Mouse (Mus musculus): ENCODE results near the gene Mosmo. TPM values are rescaled to one million over a fixed set of nuclear protein-coding genes. Genes with fewer than 3 reads are reported as not detected.
"Not testable (repeated sequence)": the region's sequence is repeated elsewhere in the genome, so short reads cannot be mapped to it uniquely, and the experiment has no call there.

Mosmo gene
- total and polyA plus RNA-seq, 3 experiments: 10.4 to 19.0 (median 14.0) TPM

DNA sequence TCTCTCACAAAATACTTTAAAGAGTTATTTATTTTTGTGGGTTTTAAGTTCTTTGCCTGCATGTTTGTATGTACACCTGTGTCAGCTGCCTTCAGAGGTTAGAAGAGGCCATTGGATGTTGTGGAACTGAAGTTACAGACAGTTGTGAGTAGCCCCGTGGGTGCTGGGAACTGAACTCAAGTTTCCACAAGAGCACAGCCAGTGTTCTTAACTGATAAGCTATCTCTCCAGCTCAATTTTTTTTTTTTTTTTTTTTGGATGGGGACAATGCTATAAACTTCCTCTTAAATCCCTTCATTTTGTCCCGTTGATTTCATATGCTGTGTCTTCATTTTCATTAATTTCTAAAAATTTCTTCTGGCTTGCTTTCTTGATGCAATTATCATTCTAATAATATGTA lies 35.8 kb downstream of the Mosmo start:
- in situ Hi-C loops (cut with MboI; ENCODE audit: low pct_ligation_motif_present, low pct_unique_long_range_greater_than_20kb, low sequenced_read_pairs): no loop called here
- TF ChIP-seq GABPA (IDR thresholded peaks at IDR 0.05; ENCODE audit: insufficient replicate concordance, low read depth, low read length): no peak
- no peak for TF ChIP-seq JUN (IDR thresholded peaks at IDR 0.05; ENCODE audit: insufficient read depth, low read depth, low read length)
- no peak for TF ChIP-seq HCFC1 (IDR thresholded peaks at IDR 0.05; ENCODE audit: low read depth, low read length)
- no peak for TF ChIP-seq TBP (conservative IDR thresholded peaks at IDR 0.05; ENCODE audit: low read depth, low read length)
- TF ChIP-seq MAFK (IDR thresholded peaks at IDR 0.05; ENCODE audit: insufficient replicate concordance, low read length): no peak
- TF ChIP-seq RCOR1 (conservative IDR thresholded peaks at IDR 0.05; ENCODE audit: low read depth, low read length): no peak
- TF ChIP-seq SMC3 (IDR thresholded peaks at IDR 0.05; ENCODE audit: low read depth, low read length): no peak
- TF ChIP-seq KAT2A (IDR thresholded peaks at IDR 0.05; ENCODE audit: insufficient replicate concordance, low read length): no peak
- TF ChIP-seq TCF12 (IDR thresholded peaks at IDR 0.05; ENCODE audit: low read depth, low read length): no peak
- no peak for TF ChIP-seq BHLHE40 (IDR thresholded peaks at IDR 0.05; ENCODE audit: low read depth, low read length)
- TF ChIP-seq MEF2A (IDR thresholded peaks at IDR 0.05; ENCODE audit: borderline replicate concordance, low read depth, low read length): no peak
- no peak for TF ChIP-seq CHD1 (IDR thresholded peaks at IDR 0.05; ENCODE audit: low read depth, low read length)
- TF ChIP-seq JUND (conservative IDR thresholded peaks at IDR 0.05; ENCODE audit: low read depth, low read length): no peak
- no peak for TF ChIP-seq MAX (IDR thresholded peaks at IDR 0.05; ENCODE audit: low read length)
- no peak for TF ChIP-seq USF2 (conservative IDR thresholded peaks at IDR 0.05; ENCODE audit: low read depth, low read length)
- no peak overlapping the region for H3K9ac ChIP-seq (ENCODE audit: insufficient read depth, low read depth)
- no peaks in the 10 kb centered on the region for H3K27me3 ChIP-seq (replicated peaks)
- H3K4me1 ChIP-seq (ENCODE audit: control insufficient read depth in 1 of 2, insufficient read depth in 2 of 2): peaks cover 3 to 27% of the 10 kb centered on the region in 2 experiments; a peak in 3 of 4 replicates
- H3K4me3 ChIP-seq (replicated peaks in 1 of 3; ENCODE audit: low read depth in 2 of 3, low read length in 2 of 3, poor library complexity in 1 of 3): no peak overlapping the region
- H3K79me2 ChIP-seq (replicated peaks; ENCODE audit: control insufficient read depth, extremely low read depth, insufficient read depth, poor library complexity, severe bottlenecking): peaks cover 18% of the 10 kb centered on the region
- no peak overlapping the region for H3K27ac ChIP-seq (ENCODE audit: insufficient read depth, low read depth)
- DNase-seq (ENCODE audit: extremely low read depth): no peak
- H3K4me2 ChIP-seq (ENCODE audit: insufficient read depth, low read depth, poor library complexity, severe bottlenecking): no peak overlapping the region
- dilution Hi-C loops (cut with MboI; ENCODE audit: extremely low pct_ligation_motif_present, extremely low pct_unique_long_range_greater_than_20kb, low sequenced_read_pairs): no loop called here
- peaks cover 0 to 6% of the 10 kb centered on the region in 2 experiments for H3K36me3 ChIP-seq (replicated peaks in 1 of 2; ENCODE audit: control insufficient read depth in 1 of 2, insufficient read depth in 1 of 2, low read length in 1 of 2)
- H3K9me3 ChIP-seq (replicated peaks; ENCODE audit: low read length): no peaks in the 10 kb centered on the region

DNA sequence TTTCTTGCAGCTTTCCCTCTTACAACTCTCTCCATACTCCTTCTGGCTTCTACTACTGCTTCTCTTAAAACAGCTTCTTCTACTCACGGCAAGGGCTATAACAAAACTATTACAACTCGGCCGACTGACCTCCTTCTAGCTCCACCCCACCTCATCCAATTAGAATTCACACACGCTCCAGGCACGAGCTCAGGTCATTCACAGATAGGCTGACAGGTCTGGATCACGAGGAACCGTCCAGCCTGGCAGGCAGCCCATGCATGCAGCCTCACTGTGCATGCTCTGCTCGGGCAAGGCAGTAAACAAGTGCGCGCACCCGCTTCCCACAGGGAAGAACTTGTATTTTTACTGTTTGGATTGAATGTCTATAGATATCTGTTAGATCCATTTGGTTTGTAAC lies 36.5 kb downstream of the Mosmo start:
- H3K9me3 ChIP-seq (replicated peaks; ENCODE audit: low read length); DNase-seq (ENCODE audit: extremely low read depth); H3K27me3 ChIP-seq (replicated peaks); H3K27ac ChIP-seq (ENCODE audit: insufficient read depth, low read depth); H3K36me3 ChIP-seq (replicated peaks in 1 of 2; ENCODE audit: control insufficient read depth in 1 of 2, insufficient read depth in 1 of 2, low read length in 1 of 2); H3K4me3 ChIP-seq (replicated peaks in 1 of 3; ENCODE audit: low read depth in 2 of 3, low read length in 2 of 3, poor library complexity in 1 of 3); H3K9ac ChIP-seq (ENCODE audit: insufficient read depth, low read depth); H3K4me2 ChIP-seq (ENCODE audit: insufficient read depth, low read depth, poor library complexity, severe bottlenecking); dilution Hi-C loops (cut with MboI; ENCODE audit: extremely low pct_ligation_motif_present, extremely low pct_unique_long_range_greater_than_20kb, low sequenced_read_pairs); in situ Hi-C loops (cut with MboI; ENCODE audit: low pct_ligation_motif_present, low pct_unique_long_range_greater_than_20kb, low sequenced_read_pairs): not testable (repeated sequence)
- Histone ChIP-seq H3K4me1 (ENCODE audit: control insufficient read depth in 1 of 2, insufficient read depth in 2 of 2) (peaks cover 3 to 34% of the 10 kb centered on the region in 2 experiments; a peak in 3 of 4 replicates), H3K79me2 (replicated peaks; ENCODE audit: control insufficient read depth, extremely low read depth, insufficient read depth, poor library complexity, severe bottlenecking) (peaks cover 18% of the 10 kb centered on the region)

Measured in CH12.LX (cell line).